Mouse (Mus musculus) gastrocnemius, adult 8-10 months (tissue): Measurements from ENCODE around the gene Kdm7a. TPM values are rescaled to one million over a fixed set of nuclear protein-coding genes. Genes with fewer than 3 reads are reported as not detected.

ENCODE experiments used
- DNase-seq, 2 experiments: peaks; one replicate each; pipeline ENCODE4 v3.0.0; 2022; ENCODE audit warnings: low spot score in 2 of 2
- total RNA-seq, 4 experiments: library from RNA; stranded (reverse); gene quantifications; 2 replicates each; pipeline ENCODE4 v1.2.4; 2022

The Kdm7a gene
- total RNA-seq, 4 experiments from 2014 or later = 26.3 to 34.3 (median 28.9) TPM

- DNase-seq = no peak
Observed at GRCm38 (mm10) chr6:39104631-39105030, 102.0 kb downstream of the Kdm7a start.

Other genes starting within 250 kb of the Kdm7a start
- 1 to 10 TPM; 1.7 to 3.6 (median 2.6) TPM for gene Parp12, start 88.4 kb downstream of the Kdm7a start, total RNA-seq
- gene Slc37a3, start 170.9 kb upstream of the Kdm7a start, total RNA-seq = 10 to 100 TPM; 12.1 to 18.0 (median 12.7) TPM
- under 1 TPM in 1 of 4 experiments, not detected in 3; 0.18 TPM for gene Rab19, start 174.4 kb upstream of the Kdm7a start, total RNA-seq
- 10 to 100 TPM; 14.0 to 18.6 (median 15.6) TPM for gene Mkrn1, start 213.7 kb upstream of the Kdm7a start, total RNA-seq